Mouse (Mus musculus) limb, embryonic 13.5 days (tissue): ENCODE results near the gene Atp1b1. TPM values are rescaled to one million over a fixed set of nuclear protein-coding genes. Genes with fewer than 3 reads are reported as not detected.
A peak's percentile ranks its signal among the peaks of the same experiment; 100 is the strongest.

ENCODE experiments used
- ATAC-seq: fragments of 200-750 bp; cut with Nextera tagmentation; 2 replicates; pipeline ENCODE4 v1.8.0; 2017; ENCODE audit warnings: low read depth, moderate number of reproducible peaks, moderate TSS enrichment; ENCODE audit not compliant: low FRiP score
- H3K27ac ChIP-seq: fragments of 300-500 bp; sonication (generic); 2 replicates; pipeline ENCODE4 v1.5.1; 2015; ENCODE audit warnings: inconsistent platforms, mild to moderate bottlenecking, moderate library complexity
- H3K27me3 ChIP-seq: fragments of 300-500 bp; sonication (generic); 2 replicates; pipeline ENCODE4 v1.6.1; 2015; ENCODE audit warnings: mild to moderate bottlenecking, inconsistent platforms
- H3K36me3 ChIP-seq: fragments of 300-500 bp; sonication (generic); 2 replicates; pipeline ENCODE4 v1.6.1; 2015; ENCODE audit warnings: inconsistent platforms, mild to moderate bottlenecking, moderate library complexity
- H3K4me1 ChIP-seq: fragments of 300-500 bp; sonication (generic); 2 replicates; pipeline ENCODE4 v1.6.1; 2015; ENCODE audit warnings: inconsistent platforms
- H3K4me2 ChIP-seq: fragments of 300-500 bp; sonication (generic); replicated peaks from 2 replicates; pipeline ENCODE4 v1.6.1; 2015; ENCODE audit warnings: inconsistent platforms, mild to moderate bottlenecking, moderate library complexity
- H3K4me3 ChIP-seq: fragments of 300-500 bp; sonication (generic); 2 replicates; pipeline ENCODE4 v1.5.1; 2015; ENCODE audit warnings: moderate library complexity, mild to moderate bottlenecking, inconsistent platforms
- H3K9ac ChIP-seq: fragments of 300-500 bp; sonication (generic); 2 replicates; pipeline ENCODE4 v1.6.1; 2015; ENCODE audit warnings: mild to moderate bottlenecking, inconsistent platforms
- H3K9me3 ChIP-seq: fragments of 300-500 bp; sonication (generic); 2 replicates; pipeline ENCODE4 v1.6.1; 2016; ENCODE audit warnings: inconsistent platforms
- WGBS: fragments of 180-500 bp; shearing (Covaris S2); methylation state at CpG from one replicate; pipeline ENCODE4 v1.1.7; 2015; 5-methylcytosine and 5-hydroxymethylcytosine counted together
- polyA plus RNA-seq: library from polyadenylated mRNA; unstranded; fragments of >200 nt; fragmentation: Nextera tagmentation; extraction: Ambion mirVana; gene quantifications from 2 replicates; pipeline ENCODE4 v1.2.1, GENCODE M21; 2015

Gene Atp1b1
- 7.8 and 8.2 TPM in 2 replicates for polyA plus RNA-seq

DNA sequence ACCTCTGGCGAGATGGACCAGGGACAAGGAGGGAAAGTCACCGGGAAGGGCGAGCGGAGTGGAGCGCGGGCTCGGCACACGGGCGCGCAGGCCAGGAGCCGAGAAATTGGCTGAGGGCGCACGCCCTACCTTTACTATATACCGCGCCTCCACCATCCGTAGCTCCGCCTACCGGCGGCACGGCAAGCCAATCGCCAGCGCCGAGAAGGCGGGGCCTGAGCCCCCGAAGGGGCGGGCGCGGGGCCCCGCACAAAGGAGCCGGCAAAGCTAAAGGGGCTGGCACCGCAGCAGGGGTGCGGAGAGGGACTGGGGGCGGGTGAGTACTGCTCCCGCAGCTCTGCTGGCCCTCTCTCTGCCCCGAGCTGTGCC, at the start of gene Atp1b1:
Atp1b1 (minus strand) TSS at position 111 of the 369 bp plus-strand sequence.
- H3K27ac ChIP-seq: no peak within 1 kb of the TSS
- H3K9me3 ChIP-seq: no peaks in the 10 kb centered on the region
- H3K4me3 ChIP-seq: peak within 1 kb of the TSS; percentile 61
- peak within 1 kb of the TSS; percentile 88 for H3K4me2 ChIP-seq
- peaks cover 69% of the 10 kb centered on the region for H3K27me3 ChIP-seq
- ATAC-seq: peak; percentile 96
- H3K9ac ChIP-seq: peak within 1 kb of the TSS; percentile 67
- under 1% methylated on average over 34 of the region's 35 CpGs for WGBS
- H3K36me3 ChIP-seq: no peaks in the 10 kb centered on the region
- peaks cover 33% of the 10 kb centered on the region for H3K4me1 ChIP-seq

DNA sequence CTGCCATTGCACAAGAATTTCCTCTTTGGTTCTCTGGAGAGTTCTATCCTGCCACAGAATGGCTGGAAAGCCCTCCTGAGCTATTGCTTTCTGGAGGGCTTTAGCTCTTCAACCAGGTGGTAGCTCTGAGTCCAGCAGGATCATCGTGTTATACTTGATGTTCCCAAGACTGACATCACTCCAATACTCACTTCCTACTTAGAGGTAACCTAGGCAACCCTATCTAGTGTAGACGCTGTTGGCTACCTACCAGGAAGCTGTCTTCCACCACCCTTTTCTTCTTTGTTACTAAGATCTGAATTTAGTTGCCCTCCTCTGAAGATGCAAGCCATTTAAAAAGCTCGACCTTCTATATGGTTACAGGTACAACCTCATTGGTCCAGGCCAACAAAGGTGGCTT, 46.9 kb upstream of the Atp1b1 start:
- H3K27ac ChIP-seq: no peak overlapping the region
- H3K4me1 ChIP-seq: no peaks in the 10 kb centered on the region
- no peak for ATAC-seq
- H3K9ac ChIP-seq: no peak overlapping the region
- no peak overlapping the region for H3K4me3 ChIP-seq
- no peaks in the 10 kb centered on the region for H3K9me3 ChIP-seq
- H3K36me3 ChIP-seq: no peaks in the 10 kb centered on the region
- no peaks in the 10 kb centered on the region for H3K27me3 ChIP-seq
- 84% methylated on average over 3 of the region's 3 CpGs for WGBS
- H3K4me2 ChIP-seq: no peak overlapping the region

DNA sequence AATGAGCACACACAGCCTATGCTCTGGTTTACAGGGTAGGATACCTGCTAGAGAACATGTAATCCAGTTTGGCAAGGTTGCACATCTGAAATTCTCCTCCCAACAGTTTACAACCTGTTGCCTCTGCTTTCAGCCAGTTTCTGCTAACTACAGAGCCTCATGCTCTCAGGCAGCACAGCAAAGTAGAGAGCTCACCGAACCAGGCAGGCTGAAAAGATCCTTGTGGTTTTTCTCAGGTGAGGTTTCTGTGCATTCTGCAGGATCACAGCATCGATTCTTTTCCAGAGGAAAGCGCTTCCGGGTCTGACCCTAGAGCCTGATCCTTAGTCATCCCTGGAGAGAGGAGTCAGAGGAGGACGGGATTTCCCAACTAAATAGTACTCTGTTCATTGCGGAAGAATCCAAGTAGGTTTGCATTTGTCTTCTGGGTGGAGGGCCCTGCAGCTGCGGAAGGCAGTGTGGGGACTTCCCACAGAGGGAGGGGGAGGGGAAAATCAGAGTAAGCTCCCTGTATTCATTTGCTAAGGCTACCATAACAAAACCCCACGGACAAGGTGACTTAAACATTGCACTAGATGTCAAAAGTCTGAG, 45.1 kb upstream of the Atp1b1 start:
- Histone ChIP-seq H3K27ac (no peak overlapping the region), H3K36me3 (no peaks in the 10 kb centered on the region), H3K9ac (no peak overlapping the region), H3K9me3 (no peaks in the 10 kb centered on the region), H3K4me3 (no peak overlapping the region), H3K4me2 (no peak overlapping the region), H3K4me1 (no peaks in the 10 kb centered on the region), H3K27me3 (no peaks in the 10 kb centered on the region)
- 42% methylated on average over 8 of the region's 8 CpGs for WGBS
- ATAC-seq: no peak

DNA sequence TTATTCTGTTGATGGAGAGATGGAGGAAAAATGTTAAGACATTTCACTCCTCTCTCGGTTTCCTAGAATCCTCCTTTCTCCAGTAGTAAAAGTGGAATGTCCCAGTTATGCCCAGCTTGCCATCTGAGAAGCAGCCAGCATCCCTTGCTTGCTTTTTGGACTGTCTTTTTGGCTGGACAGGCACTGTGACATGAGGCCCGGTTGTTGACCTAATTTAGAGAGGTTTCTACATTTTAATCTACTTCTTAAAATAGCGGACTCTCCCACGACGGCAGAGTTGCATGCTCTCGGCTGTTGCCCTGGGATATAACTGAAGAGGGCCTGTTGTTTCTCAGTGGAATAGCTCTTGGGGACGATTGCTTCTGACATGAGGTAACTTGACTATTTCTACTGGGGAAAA, 44.1 kb upstream of the Atp1b1 start:
- H3K4me2 ChIP-seq: no peak overlapping the region
- WGBS: 77% methylated on average over 7 of the region's 7 CpGs
- ATAC-seq: no peak

GRCm38 (mm10) chr1:164494741-164495512, 36.8 kb upstream of the Atp1b1 start:
- Histone ChIP-seq H3K36me3 (no peaks in the 10 kb centered on the region), H3K9ac (no peak overlapping the region), H3K4me3 (no peak overlapping the region), H3K9me3 (no peaks in the 10 kb centered on the region), H3K27ac (no peak overlapping the region), H3K4me2 (no peak overlapping the region), H3K4me1 (no peaks in the 10 kb centered on the region), H3K27me3 (no peaks in the 10 kb centered on the region)
- no peak for ATAC-seq
- WGBS: 63% methylated on average over 7 of the region's 8 CpGs

More for the DNA sequence above, 44.1 kb upstream of the Atp1b1 start:
- no peaks in the 10 kb centered on the region for H3K27me3 ChIP-seq
- no peaks in the 10 kb centered on the region for H3K4me1 ChIP-seq
- H3K9ac ChIP-seq: no peak overlapping the region
- H3K27ac ChIP-seq: no peak overlapping the region
- H3K36me3 ChIP-seq: no peaks in the 10 kb centered on the region
- no peak overlapping the region for H3K4me3 ChIP-seq
- no peaks in the 10 kb centered on the region for H3K9me3 ChIP-seq

- no peak for ATAC-seq
- no peak overlapping the region for H3K4me3 ChIP-seq
- 34% methylated on average over 4 of the region's 4 CpGs for WGBS
- H3K27me3 ChIP-seq: no peaks in the 10 kb centered on the region
- H3K9ac ChIP-seq: no peak overlapping the region
- H3K9me3 ChIP-seq: no peaks in the 10 kb centered on the region
- H3K27ac ChIP-seq: no peak overlapping the region
- H3K4me2 ChIP-seq: no peak overlapping the region
- no peaks in the 10 kb centered on the region for H3K36me3 ChIP-seq
- H3K4me1 ChIP-seq: no peaks in the 10 kb centered on the region
Observed at GRCm38 (mm10) chr1:164494215-164494614, 36.1 kb upstream of the Atp1b1 start.

- H3K9ac ChIP-seq: no peak overlapping the region
- no peak overlapping the region for H3K4me2 ChIP-seq
- WGBS: 78% methylated on average over 8 of the region's 8 CpGs
- H3K27me3 ChIP-seq: no peaks in the 10 kb centered on the region
- no peaks in the 10 kb centered on the region for H3K36me3 ChIP-seq
- no peaks in the 10 kb centered on the region for H3K9me3 ChIP-seq
- no peaks in the 10 kb centered on the region for H3K4me1 ChIP-seq
- H3K27ac ChIP-seq: no peak overlapping the region
- H3K4me3 ChIP-seq: no peak overlapping the region
- no peak for ATAC-seq
Observed at GRCm38 (mm10) chr1:164493042-164493705, 35.0 kb upstream of the Atp1b1 start.

GRCm38 (mm10) chr1:164492476-164492875, 34.3 kb upstream of the Atp1b1 start:
- WGBS: 85% methylated on average over 3 of the region's 3 CpGs
- Histone ChIP-seq H3K9me3 (no peaks in the 10 kb centered on the region), H3K9ac (no peak overlapping the region), H3K4me1 (no peaks in the 10 kb centered on the region), H3K27ac (no peak overlapping the region), H3K4me2 (no peak overlapping the region), H3K36me3 (no peaks in the 10 kb centered on the region), H3K27me3 (no peaks in the 10 kb centered on the region), H3K4me3 (no peak overlapping the region)
- no peak for ATAC-seq

DNA sequence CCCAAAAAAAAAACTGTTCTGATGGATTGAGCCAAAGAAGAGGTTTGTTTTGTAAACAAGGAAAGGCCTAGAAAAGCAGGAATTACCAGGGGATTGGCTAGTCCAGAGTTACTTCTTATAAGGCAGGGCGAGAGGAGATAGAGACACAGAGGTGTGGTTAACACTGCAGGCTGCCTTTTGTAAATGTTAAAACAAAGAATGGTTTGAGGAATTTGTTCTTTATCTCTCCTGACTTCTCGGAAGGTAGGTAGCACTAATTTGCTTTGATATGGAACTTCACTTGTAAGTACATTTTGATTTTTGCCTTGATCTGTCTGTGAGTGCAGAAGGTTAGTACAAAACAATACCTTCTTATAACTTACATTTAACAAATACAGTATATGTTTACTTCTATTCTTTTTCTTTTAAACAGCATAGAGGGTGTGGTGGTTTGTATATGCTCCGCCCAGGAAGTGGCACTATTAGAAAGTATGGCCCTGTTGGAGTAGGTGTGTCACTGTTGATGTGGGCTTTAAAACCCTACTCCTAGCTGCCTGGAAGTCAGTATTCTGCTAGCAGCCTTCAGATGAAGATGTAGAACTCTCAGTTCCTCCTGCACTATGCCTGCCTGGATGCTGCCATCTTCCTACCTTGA, 31.9 kb upstream of the Atp1b1 start:
- Histone ChIP-seq H3K4me2 (no peak overlapping the region), H3K27me3 (no peaks in the 10 kb centered on the region), H3K4me3 (no peak overlapping the region), H3K9ac (no peak overlapping the region), H3K27ac (no peak overlapping the region), H3K9me3 (no peaks in the 10 kb centered on the region), H3K4me1 (no peaks in the 10 kb centered on the region), H3K36me3 (no peaks in the 10 kb centered on the region)
- WGBS: 84% methylated on average over 3 of the region's 3 CpGs
- no peak for ATAC-seq

DNA sequence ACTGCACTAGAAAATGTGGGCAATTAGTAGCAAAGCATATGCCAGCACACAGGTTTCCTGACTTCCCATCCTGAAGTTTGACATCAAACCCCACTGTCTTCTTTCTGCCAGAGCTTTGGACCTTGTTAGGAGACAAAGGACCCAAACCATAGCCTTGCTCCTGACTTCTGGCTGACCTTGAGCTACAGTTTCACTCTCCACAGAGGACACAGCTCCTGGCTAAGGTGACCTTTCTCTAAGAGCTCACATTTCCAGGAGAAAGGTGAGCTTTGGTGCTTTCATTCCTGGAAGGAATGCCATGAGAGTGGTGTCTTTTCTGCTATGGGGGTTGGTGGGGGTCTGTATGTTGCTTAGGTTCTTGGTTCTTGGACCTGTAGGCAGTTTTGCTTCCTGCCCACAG, 25.6 kb upstream of the Atp1b1 start:
- Histone ChIP-seq H3K9me3 (no peaks in the 10 kb centered on the region), H3K4me1 (no peaks in the 10 kb centered on the region), H3K9ac (no peak overlapping the region), H3K4me3 (no peak overlapping the region), H3K27ac (no peak overlapping the region), H3K27me3 (no peaks in the 10 kb centered on the region), H3K36me3 (no peaks in the 10 kb centered on the region), H3K4me2 (no peak overlapping the region)
- no peak for ATAC-seq

- H3K27me3 ChIP-seq: no peaks in the 10 kb centered on the region
- 83% methylated on average over 3 of the region's 3 CpGs for WGBS
- H3K4me3 ChIP-seq: no peak overlapping the region
- H3K4me1 ChIP-seq: no peaks in the 10 kb centered on the region
- ATAC-seq: no peak
- H3K9ac ChIP-seq: no peak overlapping the region
- H3K36me3 ChIP-seq: no peaks in the 10 kb centered on the region
- no peaks in the 10 kb centered on the region for H3K9me3 ChIP-seq
- no peak overlapping the region for H3K27ac ChIP-seq
- no peak overlapping the region for H3K4me2 ChIP-seq
Observed at GRCm38 (mm10) chr1:164482833-164483232, 24.7 kb upstream of the Atp1b1 start.

DNA sequence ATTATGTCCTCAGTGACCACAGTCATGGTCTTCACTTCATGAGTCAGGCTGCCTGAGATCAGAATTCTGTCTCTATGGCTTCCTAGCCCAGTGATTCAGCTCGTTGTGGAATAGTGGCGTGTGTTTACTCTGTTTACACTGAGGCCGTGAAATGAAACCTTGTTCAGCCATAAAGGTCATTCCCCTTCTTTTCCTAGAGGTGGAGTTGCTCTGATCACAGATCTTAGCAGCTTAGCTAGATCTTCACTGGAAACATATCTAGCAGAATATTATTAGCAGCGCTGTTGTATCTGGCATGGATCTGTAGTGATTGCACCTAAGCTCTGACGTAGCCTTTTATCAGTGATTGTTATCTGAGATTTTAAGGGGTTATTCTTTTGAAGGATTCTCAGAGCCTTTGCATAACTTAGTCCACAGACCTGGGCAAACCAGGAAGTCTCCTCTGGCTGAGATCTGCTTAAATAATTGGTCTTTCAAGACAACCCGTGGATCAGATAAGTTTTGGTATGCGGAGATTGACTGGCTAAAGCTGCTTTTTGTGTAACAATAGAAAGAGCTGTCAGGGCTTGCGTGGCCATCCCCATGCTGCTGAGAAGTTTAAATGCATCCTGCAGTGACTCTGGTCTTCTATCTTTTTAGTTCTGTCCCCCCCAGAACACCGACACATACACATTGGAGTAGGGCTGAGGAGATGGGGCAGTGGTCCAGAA, 23.6 kb upstream of the Atp1b1 start:
- Histone ChIP-seq H3K4me1 (no peaks in the 10 kb centered on the region), H3K9ac (no peak overlapping the region), H3K4me2 (no peak overlapping the region), H3K27me3 (no peaks in the 10 kb centered on the region), H3K4me3 (no peak overlapping the region), H3K36me3 (no peaks in the 10 kb centered on the region), H3K27ac (no peak overlapping the region), H3K9me3 (no peaks in the 10 kb centered on the region)
- 53% methylated on average over 9 of the region's 9 CpGs for WGBS
- no peak for ATAC-seq
